Mouse (Mus musculus): Measurements from ENCODE around the gene Abcg1.

GRCm38 (mm10) chr17:31020078-31020477, 37.4 kb upstream of the Abcg1 start:
- TF ChIP-seq POLR2A (IDR thresholded peaks at IDR 0.05; ENCODE audit: insufficient read depth, low read length) (no peak), EP300 (IDR thresholded peaks at IDR 0.05; ENCODE audit: insufficient read depth, low read depth, low read length) (no peak), CTCF (IDR thresholded peaks at IDR 0.05; ENCODE audit: low read depth, low read length) (no peak)
